Mouse (Mus musculus): Measurements from ENCODE around the gene Pecam1.

DNA sequence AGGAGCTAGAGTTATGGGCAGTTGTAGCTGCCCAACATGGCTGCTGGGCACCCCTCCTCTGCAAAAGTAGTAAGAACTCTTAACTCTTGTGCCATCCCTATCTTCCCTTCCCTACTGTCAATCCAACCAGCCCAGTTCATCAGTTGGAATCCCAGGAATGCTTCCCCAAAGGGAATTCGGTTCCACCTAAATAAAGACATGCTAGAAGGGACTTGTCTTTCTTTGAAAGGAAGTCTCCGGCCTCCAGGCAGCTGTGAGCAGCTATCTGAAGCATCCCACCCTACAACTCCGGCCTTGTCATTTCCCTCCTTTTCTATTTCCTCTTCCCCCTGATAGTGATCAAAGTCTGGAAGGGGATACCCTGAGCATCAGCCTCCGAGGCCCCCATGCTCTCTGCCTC, 44.2 kb downstream of the Pecam1 start:
- no peak for TF ChIP-seq POLR2A (IDR thresholded peaks at IDR 0.05; ENCODE audit: borderline replicate concordance, extremely low read depth, low read depth, low read length)
- TF ChIP-seq CTCF (IDR thresholded peaks at IDR 0.05; ENCODE audit: insufficient read depth, low read length) = no peak
